7 mouse cellular contexts compared by ENCODE assay signal in genomic region chr1:59482331-59482695, GRCm38 (mm10). TPM values are rescaled to one million over a fixed set of nuclear protein-coding genes. Genes with fewer than 3 reads are reported as not detected.
A peak's percentile ranks its signal among the peaks of the same experiment; 100 is the strongest.
DNase-seq lines count a peak whose midpoint lies in the region; ATAC-seq lines count a peak whose summit lies in the region.

Gene Fzd7 (plus strand): TSS chr1:59482424.

- ATAC-seq in lung, embryonic 16.5 days (ENCODE audit: low read depth), result peak; percentile 29
- ATAC-seq in forebrain, embryonic 16.5 days, result peak; percentile 29
- ATAC-seq in monocyte, adult 5-6 weeks (replicated peaks; ENCODE audit: insufficient number of reproducible peaks, low FRiP score, low TSS enrichment, poor library complexity, severe bottlenecking), result 0 out of 2 replicates have a peak, but pooled peaks have one; percentile 7

- peak within 1 kb of the TSS; percentile 92 for H3K9ac ChIP-seq in lung, embryonic 16.5 days (ENCODE audit: low read length)
- peak within 1 kb of the TSS; percentile 52 for H3K9ac ChIP-seq in forebrain, embryonic 16.5 days (replicated peaks; ENCODE audit: low read depth, low read length)

- no peaks in the 10 kb centered on the region for H3K36me3 ChIP-seq in lung, embryonic 16.5 days (ENCODE audit: control insufficient read depth, insufficient read depth, low read length)
- no peaks in the 10 kb centered on the region for H3K36me3 ChIP-seq in forebrain, embryonic 16.5 days (ENCODE audit: control insufficient read depth, insufficient read depth)

- H3K9me3 ChIP-seq in lung, embryonic 16.5 days (ENCODE audit: control insufficient read depth, low read length), result no peaks in the 10 kb centered on the region
- no peaks in the 10 kb centered on the region for H3K9me3 ChIP-seq in forebrain, embryonic 16.5 days (ENCODE audit: control insufficient read depth, low read length)

- H3K27me3 ChIP-seq in lung, embryonic 16.5 days (ENCODE audit: control insufficient read depth, insufficient read depth, low read depth, low read length), result no peaks in the 10 kb centered on the region
- H3K27me3 ChIP-seq in forebrain, embryonic 16.5 days (replicated peaks; ENCODE audit: control insufficient read depth, insufficient read depth, low read length), result peaks cover 2% of the 10 kb centered on the region

- no peak for DNase-seq in lung, postnatal 36 days
- peak; percentile 69 to 72 for DNase-seq in adrenal gland, postnatal 36 days
- peak; percentile 50 to 67 for DNase-seq in kidney, postnatal 25 days
- DNase-seq in ovary, postnatal 14 days (ENCODE audit: low spot score), result no peak

- H3K27ac ChIP-seq in lung, embryonic 16.5 days (ENCODE audit: low read length), result peak within 1 kb of the TSS; percentile 99
- H3K27ac ChIP-seq in forebrain, embryonic 16.5 days (ENCODE audit: low read length), result peak within 1 kb of the TSS; percentile 64

- peaks cover 23% of the 10 kb centered on the region for H3K4me1 ChIP-seq in lung, embryonic 16.5 days (replicated peaks; ENCODE audit: control insufficient read depth, insufficient read depth, low read length)
- H3K4me1 ChIP-seq in forebrain, embryonic 16.5 days (replicated peaks; ENCODE audit: control insufficient read depth, insufficient read depth, low read length), result peaks cover 51% of the 10 kb centered on the region

- H3K4me3 ChIP-seq in lung, embryonic 16.5 days (ENCODE audit: low read length), result peak within 1 kb of the TSS; percentile 74
- peak within 1 kb of the TSS; percentile 63 for H3K4me3 ChIP-seq in forebrain, embryonic 16.5 days (replicated peaks; ENCODE audit: low read length)

- H3K4me2 ChIP-seq in lung, embryonic 16.5 days (ENCODE audit: low read depth, low read length), result peak within 1 kb of the TSS; percentile 91
- H3K4me2 ChIP-seq in forebrain, embryonic 16.5 days (ENCODE audit: low read length), result peak within 1 kb of the TSS; percentile 83

- WGBS in lung, embryonic 16.5 days, result 0% methylated on average over 33 of the region's 35 CpGs
- under 1% methylated on average over 35 of the region's 35 CpGs for WGBS in forebrain, embryonic 16.5 days

RNA-seq across cellular contexts. Expression of gene Fzd7, which starts in this region (rescaled TPM):
- polyA plus RNA-seq in lung, embryonic 16.5 days (2015; fragmentation: Nextera tagmentation; extraction: Ambion mirVana), result 12.4 and 12.9 TPM in 2 replicates
- 10 to 100 TPM; 11.2 to 17.7 TPM for total RNA-seq in adrenal gland, postnatal 36 days (2021)
- 2.7 and 3.4 TPM in 2 replicates for polyA plus RNA-seq in forebrain, embryonic 16.5 days (2015; fragmentation: Nextera tagmentation; extraction: Ambion mirVana)
- total RNA-seq in monocyte, adult 5-6 weeks (2017), result 12.6 to 14.3 TPM (median 13.2 TPM) in 3 replicates

Comparison
In these comparisons a context has a peak if more than half of its experiments do, and no peak if none do; other contexts are left out.
1. DNase-seq: peak in adrenal gland, postnatal 36 days (2 of 2) and kidney, postnatal 25 days (2 of 2); none in lung, postnatal 36 days (single experiment) and ovary, postnatal 14 days (single experiment).
2. Peak in every context shown above with its lines, with median percentiles within 50 percentile points of each other: ATAC-seq.